Mouse (Mus musculus) bone marrow macrophage, adult 2 months (primary cell): ENCODE data around the gene Qsox1.

ENCODE experiments used
- CTCF ChIP-seq: IDR thresholded peaks from 2 replicates; pipeline ENCODE4 v1.5.1; 2012; ENCODE audit warnings: low read depth, mild to moderate bottlenecking, low read length, moderate library complexity
- POLR2A ChIP-seq: IDR thresholded peaks from 2 replicates; pipeline ENCODE4 v1.6.1; 2012; ENCODE audit warnings: mild to moderate bottlenecking, low read depth, low read length, borderline replicate concordance

DNA sequence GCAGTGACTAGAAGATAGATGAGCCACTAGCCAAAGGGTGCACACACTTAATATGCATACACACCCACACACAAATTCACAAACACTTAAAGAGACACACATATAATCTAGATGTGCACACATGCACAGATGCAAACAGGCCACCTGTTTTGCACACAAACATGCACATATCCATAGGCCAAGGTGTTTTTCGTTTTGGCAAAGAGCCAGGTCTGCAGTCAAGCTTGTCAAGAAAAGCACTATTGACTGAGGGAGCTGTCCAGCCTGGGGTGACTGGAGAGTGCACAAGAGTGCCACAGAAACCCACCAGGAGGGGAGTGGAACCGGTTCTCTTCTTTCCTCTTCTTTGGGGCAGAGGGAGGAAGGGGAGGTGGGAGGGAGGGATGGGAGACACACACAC is 81.5 kb downstream of the Qsox1 start:
- TF ChIP-seq CTCF (no peak), POLR2A (no peak)
